Mouse (Mus musculus): ENCODE data around the gene Fbxo34.

DNA sequence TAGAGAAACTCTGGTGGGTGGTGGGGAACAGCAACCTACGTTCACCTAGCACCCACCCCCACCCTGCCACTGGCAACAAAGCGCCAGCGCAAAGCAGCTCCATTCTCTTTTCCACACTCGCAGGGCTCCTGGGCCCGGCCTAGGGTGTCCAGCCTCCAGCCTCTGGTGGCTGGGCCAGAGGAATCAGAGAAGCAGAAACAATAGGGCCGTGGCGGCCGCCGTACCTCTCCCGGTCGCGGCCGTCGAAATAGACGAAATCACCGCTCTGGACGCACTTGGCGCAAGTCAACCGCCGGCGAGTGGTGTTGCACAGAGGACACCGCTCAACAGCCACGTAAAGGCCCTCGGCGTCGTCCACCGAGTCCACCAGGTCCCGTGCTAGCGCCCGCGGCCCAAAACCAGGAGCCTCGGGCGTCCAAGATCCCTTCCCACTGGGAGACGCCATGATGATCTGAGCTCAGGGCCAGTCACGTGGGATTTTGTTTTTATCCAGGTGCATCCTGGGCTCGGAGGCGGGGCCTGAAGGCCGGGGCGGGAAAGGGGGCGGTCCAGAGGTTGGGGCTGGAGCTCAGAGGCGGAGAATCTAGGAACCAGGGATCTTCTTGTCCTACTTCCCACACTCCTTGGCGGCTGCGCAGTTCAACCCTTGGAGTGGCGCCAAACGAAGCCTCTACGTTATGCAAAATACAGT, 117.9 kb downstream of the Fbxo34 start:
- TF ChIP-seq CTCF (IDR thresholded peaks at IDR 0.05; ENCODE audit: low read depth) = no peak
- no peak for TF ChIP-seq EP300 (optimal IDR thresholded peaks at IDR 0.05)
